Mouse (Mus musculus) kidney, postnatal 0 days (tissue): Measurements from ENCODE around the gene Tbc1d4. TPM values are rescaled to one million over a fixed set of nuclear protein-coding genes. Genes with fewer than 3 reads are reported as not detected.

Experiments used
- ATAC-seq: fragments of 200-750 bp; cut with Nextera tagmentation; replicated peaks from 2 replicates; pipeline ENCODE4 v1.8.0; 2017; ENCODE audit warnings: low read depth, moderate number of reproducible peaks, moderate TSS enrichment, moderate library complexity; ENCODE audit not compliant: low FRiP score
- DNase-seq: peaks from one replicate; pipeline ENCODE4 v3.0.0-alpha.2; 2016; ENCODE audit warnings: low spot score
- H3K27ac ChIP-seq: fragments of 300-500 bp; sonication (generic); 2 replicates; pipeline ENCODE4 v1.5.1; 2014; ENCODE audit warnings: mild to moderate bottlenecking
- H3K27me3 ChIP-seq: fragments of 300-500 bp; sonication (generic); 2 replicates; pipeline ENCODE4 v1.6.1; 2014; ENCODE audit warnings: low read length, mixed read lengths; ENCODE audit not compliant: insufficient read depth
- H3K36me3 ChIP-seq: fragments of 300-500 bp; sonication (generic); 2 replicates; pipeline ENCODE4 v1.6.1; 2014; ENCODE audit warnings: low read length, mixed read lengths; ENCODE audit not compliant: insufficient read depth
- H3K4me1 ChIP-seq: fragments of 300-500 bp; sonication (generic); replicated peaks from 2 replicates; pipeline ENCODE4 v1.6.1; 2014; ENCODE audit warnings: antibody characterized with exemption, low read length, mixed read lengths; ENCODE audit not compliant: insufficient read depth
- H3K4me2 ChIP-seq: fragments of 300-500 bp; sonication (generic); 2 replicates; pipeline ENCODE4 v1.6.1; 2014; ENCODE audit warnings: mild to moderate bottlenecking, low read length, moderate library complexity, mixed read lengths
- H3K4me3 ChIP-seq: fragments of 300-500 bp; sonication (generic); replicated peaks from 2 replicates; pipeline ENCODE4 v1.5.1; 2014; ENCODE audit warnings: low read depth, low read length
- H3K9ac ChIP-seq: fragments of 300-500 bp; sonication (generic); 2 replicates; pipeline ENCODE4 v1.6.1; 2014; ENCODE audit warnings: low read depth, low read length
- H3K9me3 ChIP-seq: fragments of 300-500 bp; sonication (generic); replicated peaks from 2 replicates; pipeline ENCODE4 v1.6.1; 2016; ENCODE audit warnings: low read length, inconsistent platforms, mixed read lengths
- CTCF ChIP-seq: IDR thresholded peaks from 2 replicates; pipeline ENCODE4 v1.5.1; 2016; ENCODE audit warnings: antibody characterized with exemption, low read depth, mild to moderate bottlenecking, moderate library complexity
- WGBS: fragments of 180-500 bp; shearing (Covaris S2); extraction: QIAGEN DNeasy Blood & Tissue Kit; methylation state at CpG from one replicate; pipeline ENCODE4 v1.1.7; 2014; 5-methylcytosine and 5-hydroxymethylcytosine counted together
- polyA plus RNA-seq: library from polyadenylated mRNA; unstranded; fragments of >200 nt; fragmentation: Nextera tagmentation; extraction: Ambion mirVana; gene quantifications from 2 replicates; pipeline ENCODE4 v1.2.1, GENCODE M21; 2015

Gene Tbc1d4
- polyA plus RNA-seq, 1 experiment from 2014 or later = 15.9 TPM

- DNase-seq = peak; percentile 89
- ATAC-seq = peak; percentile 94
- Histone ChIP-seq H3K27me3 (no peaks in the 10 kb centered on the region), H3K36me3 (no peaks in the 10 kb centered on the region), H3K9me3 (no peaks in the 10 kb centered on the region), H3K4me3 (no peak overlapping the region), H3K4me1 (0 out of 2 replicates have a peak, but pooled peaks cover 2% of the 10 kb centered on the region), H3K4me2 (no peak overlapping the region), H3K9ac (no peak overlapping the region), H3K27ac (0 out of 2 replicates have a peak overlapping the region, but pooled peaks have one; percentile 8)
- 18% methylated on average over 2 of the region's 2 CpGs for WGBS
- TF ChIP-seq CTCF = no peak
These were observed 71.1 kb downstream of the Tbc1d4 start for GRCm38 (mm10) chr14:101537906-101538305.

DNA sequence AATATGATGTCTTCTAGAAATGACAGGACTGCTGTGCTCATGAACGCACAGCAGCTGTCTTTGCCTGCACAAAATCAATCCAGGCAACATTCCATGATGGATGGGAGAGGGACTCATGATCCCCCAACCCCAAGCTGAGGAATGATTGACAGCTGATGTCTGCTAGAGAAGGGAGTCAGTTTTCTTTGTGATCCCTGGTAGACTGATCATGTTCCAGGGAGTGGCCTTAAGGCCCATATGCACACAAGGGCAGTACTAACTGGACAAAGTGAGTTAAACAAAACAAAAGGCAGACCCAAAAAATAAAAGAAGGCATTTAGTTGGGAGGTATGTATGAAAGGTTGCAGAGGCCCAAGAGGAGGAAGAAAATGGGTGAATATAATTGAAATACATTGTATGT is 71.6 kb downstream of the Tbc1d4 start:
- peak overlapping the region; percentile 8; the same call in 1 of the 2 replicates for H3K27ac ChIP-seq
- ATAC-seq (0 out of 2 replicates have a peak, but pooled peaks have one; percentile 9), DNase-seq (peak; percentile 24)
- no peaks in the 10 kb centered on the region for H3K9me3 ChIP-seq
- no peak overlapping the region for H3K4me3 ChIP-seq
- no peak overlapping the region for H3K9ac ChIP-seq
- H3K36me3 ChIP-seq = no peaks in the 10 kb centered on the region
- TF ChIP-seq CTCF = no peak
- no peaks in the 10 kb centered on the region for H3K27me3 ChIP-seq
- H3K4me1 ChIP-seq = 0 out of 2 replicates have a peak, but pooled peaks cover 6% of the 10 kb centered on the region
- no peak overlapping the region for H3K4me2 ChIP-seq
- WGBS = 62% methylated on average over 1 of the region's 1 CpGs

DNA sequence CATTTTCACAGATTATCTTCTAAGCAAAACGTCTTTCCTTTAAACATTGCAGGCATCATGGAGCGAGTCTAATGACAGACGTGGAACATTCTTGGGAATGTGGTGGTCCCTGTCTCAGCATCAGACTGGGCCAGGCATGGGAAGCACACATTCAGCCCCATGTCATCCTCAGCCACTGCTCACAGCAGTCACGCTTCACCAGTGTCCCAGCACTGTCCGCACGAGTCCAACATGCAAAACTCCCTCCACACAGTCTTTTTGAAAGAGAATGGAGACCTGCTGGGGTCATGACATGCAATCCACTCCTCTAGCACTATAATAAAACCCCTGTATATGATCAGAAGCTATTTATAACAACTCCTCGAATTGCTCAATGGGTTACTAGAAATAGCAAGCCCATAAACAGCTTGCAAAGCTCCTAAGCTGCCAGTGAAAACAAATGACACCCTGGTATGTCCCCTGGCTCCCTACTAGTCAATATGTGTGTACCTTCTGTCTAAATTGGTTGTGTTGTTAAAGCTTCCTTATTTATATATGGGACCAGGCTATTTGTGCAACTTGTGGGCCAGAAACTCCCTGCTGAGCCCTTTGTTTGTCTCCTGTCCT is 76.8 kb downstream of the Tbc1d4 start:
- 33% methylated on average over 7 of the region's 7 CpGs for WGBS
- Histone ChIP-seq H3K9ac (no peak overlapping the region), H3K4me2 (no peak overlapping the region), H3K4me3 (no peak overlapping the region), H3K27ac (0 out of 2 replicates have a peak overlapping the region, but pooled peaks have one; percentile 11), H3K9me3 (no peaks in the 10 kb centered on the region), H3K27me3 (no peaks in the 10 kb centered on the region), H3K36me3 (no peaks in the 10 kb centered on the region), H3K4me1 (peaks cover 11% of the 10 kb centered on the region; the same call in 1 of the 2 replicates)
- ATAC-seq (0 out of 2 replicates have a peak, but pooled peaks have one; percentile 61), DNase-seq (no peak)
- TF ChIP-seq CTCF = no peak

DNA sequence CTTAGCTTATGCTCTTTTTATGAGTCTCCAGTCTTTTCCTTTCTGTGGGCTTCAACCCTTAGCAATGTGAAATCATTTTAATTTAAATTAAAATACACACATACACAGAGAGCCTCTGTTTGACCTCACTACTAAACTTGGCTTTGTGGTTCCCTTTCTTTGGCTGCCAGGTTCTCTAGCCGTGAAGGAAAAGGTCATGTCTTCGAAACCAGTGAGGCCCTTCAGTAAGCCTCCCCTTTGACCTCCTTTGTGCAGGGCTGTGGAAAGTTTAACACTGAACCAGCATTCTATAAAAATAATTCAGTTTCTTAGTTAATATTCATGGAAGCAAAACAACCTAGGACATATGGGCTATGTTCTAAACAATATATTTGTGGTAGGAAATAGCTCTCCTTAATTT is 78.5 kb downstream of the Tbc1d4 start:
- Histone ChIP-seq H3K27ac (no peak overlapping the region), H3K4me1 (peaks cover 11% of the 10 kb centered on the region; the same call in 1 of the 2 replicates), H3K9me3 (no peaks in the 10 kb centered on the region), H3K36me3 (no peaks in the 10 kb centered on the region), H3K9ac (no peak overlapping the region), H3K27me3 (no peaks in the 10 kb centered on the region), H3K4me2 (no peak overlapping the region), H3K4me3 (no peak overlapping the region)
- TF ChIP-seq CTCF = no peak
- WGBS = 33% methylated on average over 2 of the region's 2 CpGs
- ATAC-seq (no peak), DNase-seq (no peak)

DNA sequence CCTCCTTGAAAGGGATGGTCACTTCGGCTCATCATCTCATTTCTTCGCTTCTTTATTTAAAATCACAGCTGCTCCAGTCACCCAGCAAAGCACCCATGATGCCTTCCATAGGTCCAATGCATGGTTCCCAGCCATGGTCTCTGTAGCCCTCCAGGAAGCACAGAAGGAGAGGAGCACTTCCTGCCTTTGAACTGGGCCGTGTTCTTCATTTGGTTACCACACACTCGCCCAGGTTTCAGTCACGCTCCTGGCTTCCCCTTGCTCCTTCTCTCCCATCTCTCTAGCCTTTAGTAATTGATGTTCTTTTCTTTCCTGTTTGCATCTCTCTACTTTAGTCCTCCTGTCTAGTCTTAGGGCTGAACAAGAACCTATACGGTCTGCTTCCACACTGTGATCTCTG is 79.8 kb downstream of the Tbc1d4 start:
- no peak overlapping the region for H3K4me3 ChIP-seq
- H3K4me1 ChIP-seq = peaks cover 11% of the 10 kb centered on the region; the same call in 1 of the 2 replicates
- ATAC-seq (no peak), DNase-seq (no peak)
- H3K9ac ChIP-seq = no peak overlapping the region
- no peak overlapping the region for H3K27ac ChIP-seq
- 73% methylated on average over 6 of the region's 6 CpGs for WGBS
- no peak overlapping the region for H3K4me2 ChIP-seq
- H3K27me3 ChIP-seq = no peaks in the 10 kb centered on the region
- no peaks in the 10 kb centered on the region for H3K36me3 ChIP-seq
- H3K9me3 ChIP-seq = no peaks in the 10 kb centered on the region
- TF ChIP-seq CTCF = no peak

DNA sequence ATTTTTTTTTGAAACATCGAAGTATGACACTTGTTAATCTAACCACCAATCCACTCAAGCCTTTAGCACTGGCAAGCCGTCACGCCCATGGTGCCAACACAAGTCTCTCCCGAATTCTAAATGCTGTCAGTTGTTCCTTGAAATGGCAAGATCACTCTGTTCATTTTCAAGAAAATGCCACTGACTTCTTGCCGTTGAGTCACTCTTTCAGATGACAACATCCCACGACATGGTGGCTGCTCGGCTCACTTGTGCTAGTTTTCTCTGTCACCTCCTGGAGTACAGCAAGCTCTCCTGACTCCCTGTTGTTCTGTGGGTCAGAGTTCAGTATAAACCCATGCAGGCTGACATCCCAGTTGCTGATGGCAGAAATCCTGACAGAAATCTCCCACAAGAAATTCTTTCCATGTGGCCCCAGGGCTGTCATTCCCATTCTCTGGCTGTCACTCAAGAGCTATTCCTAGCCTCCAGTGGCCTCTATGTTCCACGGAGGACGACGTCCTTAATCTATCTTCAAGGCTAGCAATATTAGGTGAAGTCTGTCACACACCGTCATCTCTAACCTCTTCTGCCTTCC is 81.5 kb downstream of the Tbc1d4 start:
- H3K4me1 ChIP-seq = peaks cover 8% of the 10 kb centered on the region; the same call in 1 of the 2 replicates
- no peaks in the 10 kb centered on the region for H3K36me3 ChIP-seq
- DNase-seq (no peak), ATAC-seq (no peak)
- no peak overlapping the region for H3K4me3 ChIP-seq
- TF ChIP-seq CTCF = no peak
- H3K27ac ChIP-seq = no peak overlapping the region
- H3K9ac ChIP-seq = no peak overlapping the region
- no peak overlapping the region for H3K4me2 ChIP-seq
- WGBS = 89% methylated on average over 11 of the region's 11 CpGs
- no peaks in the 10 kb centered on the region for H3K27me3 ChIP-seq
- no peaks in the 10 kb centered on the region for H3K9me3 ChIP-seq
